Mouse (Mus musculus): ENCODE measurements around the gene Sort1. TPM values are rescaled to one million over a fixed set of nuclear protein-coding genes. Genes with fewer than 3 reads are reported as not detected.
"Not testable (repeated sequence)": the region's sequence is repeated elsewhere in the genome, so short reads cannot be mapped to it uniquely, and the experiment has no call there.

The Sort1 gene
- 19.4 and 26.7 TPM in 2 replicates for polyA plus RNA-seq (2014; fragmentation: Nextera tagmentation; extraction: Ambion mirVana)

GRCm38 (mm10) chr3:108283781-108284601 lies at the start of gene Sort1:
TSS of gene Sort1 (plus strand) at chr3:108284082.
- H3K4me2 ChIP-seq (ENCODE audit: low read depth, low read length): peak within 1 kb of the TSS; percentile 70
- H3K27me3 ChIP-seq (ENCODE audit: control insufficient read depth, insufficient read depth, low read length): no peaks in the 10 kb centered on the region
- H3K27ac ChIP-seq (ENCODE audit: low read depth, low read length): peak within 1 kb of the TSS; percentile 79
- H3K36me3 ChIP-seq (ENCODE audit: control insufficient read depth, insufficient read depth, low read length): no peaks in the 10 kb centered on the region
- H3K4me3 ChIP-seq (ENCODE audit: low read depth, low read length): peak within 1 kb of the TSS; percentile 99
- peak within 1 kb of the TSS; percentile 99 for H3K9ac ChIP-seq (replicated peaks; ENCODE audit: low read depth, low read length)
- ATAC-seq (ENCODE audit: low read depth): peak; percentile 99
- H3K4me1 ChIP-seq (ENCODE audit: control insufficient read depth, insufficient read depth, low read length): peaks cover 51% of the 10 kb centered on the region
- under 1% methylated on average over 76 of the region's 109 CpGs for WGBS
- H3K9me3 ChIP-seq (ENCODE audit: control insufficient read depth, low read length): no peaks in the 10 kb centered on the region

DNA sequence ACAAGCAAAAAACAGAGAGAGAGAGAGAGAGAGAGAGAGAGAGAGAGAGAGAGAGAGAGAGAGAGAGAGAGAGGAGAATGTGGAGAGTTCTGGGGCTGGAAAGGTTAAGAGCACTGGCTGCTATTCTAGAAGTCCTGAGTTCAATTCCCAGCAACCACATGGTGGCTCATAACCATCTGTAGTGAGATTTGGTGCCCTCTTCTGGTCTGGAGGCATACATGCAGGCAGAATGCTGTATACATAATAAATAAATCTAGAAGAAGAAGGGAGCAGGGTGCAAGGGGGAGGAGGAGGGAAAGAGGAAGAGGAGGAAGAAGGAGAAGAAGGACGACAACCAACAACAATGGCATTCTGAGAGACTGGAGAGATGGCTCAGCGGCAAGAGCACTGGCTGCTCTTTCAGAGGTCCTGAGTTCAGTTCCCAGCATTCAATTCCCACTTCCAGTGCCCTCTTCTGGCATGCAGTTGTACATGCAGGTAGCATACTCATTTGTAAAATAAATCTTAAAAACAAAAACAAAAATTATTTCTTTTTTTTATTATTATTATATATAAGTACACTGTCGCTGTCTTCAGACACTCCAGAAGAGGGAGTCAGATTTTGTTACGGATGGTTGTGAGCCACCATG lies 46.3 kb upstream of the Sort1 start:
- H3K36me3 ChIP-seq (ENCODE audit: control insufficient read depth, insufficient read depth, low read length); H3K9ac ChIP-seq (replicated peaks; ENCODE audit: low read depth, low read length); H3K4me3 ChIP-seq (ENCODE audit: low read depth, low read length); H3K9me3 ChIP-seq (ENCODE audit: control insufficient read depth, low read length); ATAC-seq (ENCODE audit: low read depth); H3K4me1 ChIP-seq (ENCODE audit: control insufficient read depth, insufficient read depth, low read length); H3K27me3 ChIP-seq (ENCODE audit: control insufficient read depth, insufficient read depth, low read length); H3K27ac ChIP-seq (ENCODE audit: low read depth, low read length); H3K4me2 ChIP-seq (ENCODE audit: low read depth, low read length): not testable (repeated sequence)
- WGBS: 82% methylated on average over 4 of the region's 4 CpGs

- Histone ChIP-seq H3K9me3 (ENCODE audit: control insufficient read depth, low read length) (no peaks in the 10 kb centered on the region), H3K36me3 (ENCODE audit: control insufficient read depth, insufficient read depth, low read length) (no peaks in the 10 kb centered on the region), H3K4me3 (ENCODE audit: low read depth, low read length) (no peak overlapping the region), H3K9ac (replicated peaks; ENCODE audit: low read depth, low read length) (no peak overlapping the region), H3K4me1 (ENCODE audit: control insufficient read depth, insufficient read depth, low read length) (no peaks in the 10 kb centered on the region), H3K27me3 (ENCODE audit: control insufficient read depth, insufficient read depth, low read length) (no peaks in the 10 kb centered on the region), H3K27ac (ENCODE audit: low read depth, low read length) (no peak overlapping the region), H3K4me2 (ENCODE audit: low read depth, low read length) (no peak overlapping the region)
- ATAC-seq (ENCODE audit: low read depth): no peak
- WGBS: 90% methylated on average over 3 of the region's 3 CpGs
Observed at GRCm38 (mm10) chr3:108241243-108241839, 42.5 kb upstream of the Sort1 start.

GRCm38 (mm10) chr3:108246857-108247256 lies 37.0 kb upstream of the Sort1 start:
- Histone ChIP-seq H3K4me3 (ENCODE audit: low read depth, low read length) (no peak overlapping the region), H3K27me3 (ENCODE audit: control insufficient read depth, insufficient read depth, low read length) (no peaks in the 10 kb centered on the region), H3K4me2 (ENCODE audit: low read depth, low read length) (no peak overlapping the region), H3K36me3 (ENCODE audit: control insufficient read depth, insufficient read depth, low read length) (no peaks in the 10 kb centered on the region), H3K4me1 (ENCODE audit: control insufficient read depth, insufficient read depth, low read length) (no peaks in the 10 kb centered on the region), H3K27ac (ENCODE audit: low read depth, low read length) (no peak overlapping the region), H3K9me3 (ENCODE audit: control insufficient read depth, low read length) (no peaks in the 10 kb centered on the region), H3K9ac (replicated peaks; ENCODE audit: low read depth, low read length) (no peak overlapping the region)
- WGBS: 85% methylated on average over 2 of the region's 2 CpGs
- no peak for ATAC-seq (ENCODE audit: low read depth)

- ATAC-seq (ENCODE audit: low read depth): peak; percentile 100
- Histone ChIP-seq H3K4me1 (ENCODE audit: control insufficient read depth, insufficient read depth, low read length) (peaks cover 15% of the 10 kb centered on the region), H3K36me3 (ENCODE audit: control insufficient read depth, insufficient read depth, low read length) (no peaks in the 10 kb centered on the region), H3K4me2 (ENCODE audit: low read depth, low read length) (peak within 1 kb of the TSS; percentile 65), H3K9me3 (ENCODE audit: control insufficient read depth, low read length) (no peaks in the 10 kb centered on the region), H3K4me3 (ENCODE audit: low read depth, low read length) (peak within 1 kb of the TSS; percentile 63), H3K27me3 (ENCODE audit: control insufficient read depth, insufficient read depth, low read length) (no peaks in the 10 kb centered on the region), H3K27ac (ENCODE audit: low read depth, low read length) (no peak within 1 kb of the TSS), H3K9ac (replicated peaks; ENCODE audit: low read depth, low read length) (peak within 1 kb of the TSS; percentile 69)
- WGBS: under 1% methylated on average over 79 of the region's 79 CpGs
Observed at GRCm38 (mm10) chr3:108256719-108257637, 26.9 kb upstream of the Sort1 start, which contains the start of gene Psma5. TSS of gene Psma5 (plus strand) at chr3:108256926.

DNA sequence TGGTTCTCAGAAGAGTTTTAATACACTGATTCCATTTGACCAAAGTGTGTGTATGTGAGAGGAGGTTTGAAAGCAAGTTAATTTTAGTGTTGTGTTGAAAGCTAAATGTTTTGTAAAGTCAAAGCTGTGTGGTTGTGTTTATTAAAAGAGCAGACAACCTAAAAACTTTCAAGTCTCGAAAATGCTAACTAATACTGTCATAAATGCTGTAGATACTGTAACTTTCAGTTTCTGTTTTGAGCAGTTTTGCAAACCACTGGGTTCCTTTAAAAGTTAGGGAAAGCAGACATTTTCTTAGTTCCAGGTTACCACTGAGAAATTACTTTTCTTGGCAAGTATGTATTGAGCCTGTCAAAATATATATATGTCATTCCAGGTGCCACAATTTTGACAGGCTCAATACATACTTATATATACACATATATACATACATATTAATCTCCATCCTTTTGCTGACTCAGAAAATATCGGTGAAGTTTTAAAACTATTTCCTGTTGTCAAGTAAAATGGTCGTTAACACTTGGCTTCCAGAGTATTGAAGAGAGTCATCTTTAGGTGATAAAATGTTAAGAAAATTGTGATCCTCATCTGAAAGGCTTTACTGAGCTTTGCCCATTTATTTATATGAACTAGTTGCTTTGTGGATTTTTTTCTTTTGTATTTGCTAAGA lies 25.9 kb upstream of the Sort1 start:
- no peaks in the 10 kb centered on the region for H3K27me3 ChIP-seq (ENCODE audit: control insufficient read depth, insufficient read depth, low read length)
- H3K4me1 ChIP-seq (ENCODE audit: control insufficient read depth, insufficient read depth, low read length): peaks cover 15% of the 10 kb centered on the region
- peak overlapping the region; percentile 69 for H3K9ac ChIP-seq (replicated peaks; ENCODE audit: low read depth, low read length)
- H3K9me3 ChIP-seq (ENCODE audit: control insufficient read depth, low read length): no peaks in the 10 kb centered on the region
- no peak for ATAC-seq (ENCODE audit: low read depth)
- H3K4me2 ChIP-seq (ENCODE audit: low read depth, low read length): peak overlapping the region; percentile 49
- peak overlapping the region; percentile 63 for H3K4me3 ChIP-seq (ENCODE audit: low read depth, low read length)
- H3K36me3 ChIP-seq (ENCODE audit: control insufficient read depth, insufficient read depth, low read length): peaks cover 4% of the 10 kb centered on the region
- WGBS: 79% methylated on average over 3 of the region's 3 CpGs
- no peak overlapping the region for H3K27ac ChIP-seq (ENCODE audit: low read depth, low read length)

DNA sequence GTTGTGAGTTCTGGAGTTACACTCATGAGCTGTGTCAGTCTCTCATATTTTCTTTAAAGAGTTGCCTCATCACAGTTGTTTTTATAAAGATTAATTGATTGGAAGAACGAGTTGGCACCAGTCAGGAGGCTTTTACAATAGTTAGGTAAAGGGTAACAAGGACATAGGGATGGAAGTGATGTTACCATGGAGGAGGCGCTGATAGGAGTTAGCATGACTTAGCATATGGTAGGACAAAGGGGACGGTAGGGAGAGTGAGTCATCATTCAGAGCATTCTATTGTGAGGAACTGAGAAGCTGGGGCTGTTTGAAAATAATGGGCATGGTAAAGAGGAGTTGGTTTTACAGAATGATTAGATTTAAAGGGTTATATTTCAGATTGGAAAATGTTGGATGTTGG lies 24.6 kb upstream of the Sort1 start:
- peaks cover 8% of the 10 kb centered on the region for H3K36me3 ChIP-seq (ENCODE audit: control insufficient read depth, insufficient read depth, low read length)
- no peak for ATAC-seq (ENCODE audit: low read depth)
- 46% methylated on average over 3 of the region's 3 CpGs for WGBS
- no peaks in the 10 kb centered on the region for H3K9me3 ChIP-seq (ENCODE audit: control insufficient read depth, low read length)
- no peak overlapping the region for H3K27ac ChIP-seq (ENCODE audit: low read depth, low read length)
- no peaks in the 10 kb centered on the region for H3K27me3 ChIP-seq (ENCODE audit: control insufficient read depth, insufficient read depth, low read length)
- H3K4me1 ChIP-seq (ENCODE audit: control insufficient read depth, insufficient read depth, low read length): peaks cover 15% of the 10 kb centered on the region
- no peak overlapping the region for H3K4me3 ChIP-seq (ENCODE audit: low read depth, low read length)
- H3K4me2 ChIP-seq (ENCODE audit: low read depth, low read length): no peak overlapping the region
- H3K9ac ChIP-seq (replicated peaks; ENCODE audit: low read depth, low read length): no peak overlapping the region

GRCm38 (mm10) chr3:108279495-108279894 lies 4.4 kb upstream of the Sort1 start:
- ATAC-seq (ENCODE audit: low read depth); H3K9ac ChIP-seq (replicated peaks; ENCODE audit: low read depth, low read length); H3K27ac ChIP-seq (ENCODE audit: low read depth, low read length); H3K9me3 ChIP-seq (ENCODE audit: control insufficient read depth, low read length); H3K4me1 ChIP-seq (ENCODE audit: control insufficient read depth, insufficient read depth, low read length); H3K4me3 ChIP-seq (ENCODE audit: low read depth, low read length); H3K4me2 ChIP-seq (ENCODE audit: low read depth, low read length); H3K27me3 ChIP-seq (ENCODE audit: control insufficient read depth, insufficient read depth, low read length): not testable (repeated sequence)
- peaks cover 19% of the 10 kb centered on the region for H3K36me3 ChIP-seq (ENCODE audit: control insufficient read depth, insufficient read depth, low read length)
- 83% methylated on average over 5 of the region's 5 CpGs for WGBS
